Mouse (Mus musculus): ENCODE data around the gene Tspan2. TPM values are rescaled to one million over a fixed set of nuclear protein-coding genes. Genes with fewer than 3 reads are reported as not detected.

The Tspan2 gene
- 9.1 and 10.4 TPM in 2 replicates for polyA plus RNA-seq (2016; fragmentation: Nextera tagmentation; extraction: Ambion mirVana)

DNA sequence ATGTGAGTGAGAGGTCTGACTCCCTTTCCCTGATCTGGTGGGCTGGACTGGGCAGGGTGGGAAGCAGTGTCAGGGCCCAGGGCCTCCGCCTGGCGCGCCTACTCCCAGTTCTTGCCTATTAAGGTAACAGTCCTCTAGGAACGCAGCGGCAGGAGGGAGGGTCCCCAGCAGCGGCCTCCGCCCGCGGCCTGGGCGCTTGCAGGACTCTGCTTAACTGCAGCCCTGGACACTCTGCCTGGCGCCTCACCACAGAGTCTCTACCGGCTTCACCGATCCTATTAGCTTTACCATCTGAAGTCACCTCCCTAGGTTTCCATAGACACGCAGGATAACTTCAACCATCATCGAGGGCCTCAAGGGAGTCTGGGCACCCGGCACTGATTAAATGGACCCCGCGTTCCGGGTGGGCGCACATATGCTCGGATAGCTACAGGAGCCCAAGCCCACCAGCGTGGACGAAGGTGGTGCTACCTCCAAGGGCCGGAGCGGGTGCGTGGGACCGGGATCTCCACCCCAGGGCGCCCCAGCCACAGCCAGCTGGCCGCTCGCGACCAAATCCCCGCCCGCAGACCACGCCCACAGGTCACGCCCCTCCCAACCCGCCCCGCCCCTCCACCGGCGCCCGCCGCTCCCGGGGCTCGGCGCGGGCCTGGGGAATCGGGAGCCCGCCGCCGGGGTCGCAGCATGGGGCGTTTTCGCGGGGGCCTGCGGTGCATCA lies at the start of gene Tspan2:
Gene Tspan2, plus strand, starts transcription at position 217 of the 718 bp plus-strand sequence.
- no peaks in the 10 kb centered on the region for H3K9me3 ChIP-seq
- H3K4me1 ChIP-seq (replicated peaks) = peaks cover 45% of the 10 kb centered on the region
- DNase-seq (ENCODE audit: low spot score) = peak; percentile 76
- H3K36me3 ChIP-seq = no peaks in the 10 kb centered on the region
- peaks cover 20% of the 10 kb centered on the region for H3K27me3 ChIP-seq (ENCODE audit: insufficient read depth, poor library complexity, severe bottlenecking)
- under 1% methylated on average over 54 of the region's 54 CpGs for WGBS
- H3K4me3 ChIP-seq = peak within 1 kb of the TSS; percentile 86
- peak within 1 kb of the TSS; percentile 92 for H3K27ac ChIP-seq

DNA sequence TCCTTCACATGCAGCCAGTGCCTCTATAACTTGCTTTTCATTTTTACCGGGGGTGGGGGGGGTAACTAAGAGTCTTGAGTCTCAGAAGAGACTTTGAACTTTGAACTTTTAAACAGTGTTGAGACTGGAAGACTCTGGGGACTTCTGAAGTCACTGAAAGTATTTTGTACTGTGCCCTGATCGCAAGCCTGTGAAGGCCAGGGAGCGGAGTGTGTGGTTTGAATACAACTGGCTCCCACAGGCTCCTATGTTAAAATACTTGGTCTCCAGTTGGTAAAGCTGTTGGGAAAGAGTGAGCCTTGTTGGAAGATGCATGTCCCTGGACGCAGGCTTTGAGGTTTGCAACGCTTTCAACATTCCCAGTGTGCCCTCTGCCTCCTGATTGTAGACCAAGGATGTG lies 47.5 kb upstream of the Tspan2 start:
- no peak for DNase-seq (ENCODE audit: low spot score)
- Histone ChIP-seq H3K27ac (no peak overlapping the region), H3K4me1 (replicated peaks) (no peaks in the 10 kb centered on the region), H3K9me3 (no peaks in the 10 kb centered on the region), H3K36me3 (no peaks in the 10 kb centered on the region), H3K4me3 (no peak overlapping the region), H3K27me3 (ENCODE audit: insufficient read depth, poor library complexity, severe bottlenecking) (no peaks in the 10 kb centered on the region)
- WGBS = 89% methylated on average over 5 of the region's 5 CpGs

DNA sequence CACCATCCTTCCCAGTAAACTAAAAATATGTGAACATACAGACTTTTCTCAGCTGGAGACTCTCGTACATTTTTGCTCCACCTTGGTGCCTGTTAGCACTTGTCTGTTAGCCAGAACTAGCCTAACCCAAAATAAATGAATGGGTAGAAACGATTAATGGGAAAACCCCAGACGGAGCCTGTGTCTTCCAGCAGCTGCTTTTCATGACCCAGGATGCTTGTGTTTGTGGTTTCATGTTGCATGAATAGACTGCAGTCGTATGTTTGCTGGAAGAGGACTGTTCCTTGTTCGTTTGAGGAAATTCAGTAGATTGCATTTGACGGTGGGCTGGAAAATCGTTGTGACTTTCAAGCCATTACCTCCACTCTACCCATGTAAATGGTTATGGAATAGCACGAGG lies 46.5 kb upstream of the Tspan2 start:
- H3K4me3 ChIP-seq = no peak overlapping the region
- H3K9me3 ChIP-seq = no peaks in the 10 kb centered on the region
- no peak overlapping the region for H3K27ac ChIP-seq
- no peaks in the 10 kb centered on the region for H3K36me3 ChIP-seq
- no peaks in the 10 kb centered on the region for H3K4me1 ChIP-seq (replicated peaks)
- DNase-seq (ENCODE audit: low spot score) = no peak
- H3K27me3 ChIP-seq (ENCODE audit: insufficient read depth, poor library complexity, severe bottlenecking) = no peaks in the 10 kb centered on the region
- WGBS = 82% methylated on average over 8 of the region's 8 CpGs

DNA sequence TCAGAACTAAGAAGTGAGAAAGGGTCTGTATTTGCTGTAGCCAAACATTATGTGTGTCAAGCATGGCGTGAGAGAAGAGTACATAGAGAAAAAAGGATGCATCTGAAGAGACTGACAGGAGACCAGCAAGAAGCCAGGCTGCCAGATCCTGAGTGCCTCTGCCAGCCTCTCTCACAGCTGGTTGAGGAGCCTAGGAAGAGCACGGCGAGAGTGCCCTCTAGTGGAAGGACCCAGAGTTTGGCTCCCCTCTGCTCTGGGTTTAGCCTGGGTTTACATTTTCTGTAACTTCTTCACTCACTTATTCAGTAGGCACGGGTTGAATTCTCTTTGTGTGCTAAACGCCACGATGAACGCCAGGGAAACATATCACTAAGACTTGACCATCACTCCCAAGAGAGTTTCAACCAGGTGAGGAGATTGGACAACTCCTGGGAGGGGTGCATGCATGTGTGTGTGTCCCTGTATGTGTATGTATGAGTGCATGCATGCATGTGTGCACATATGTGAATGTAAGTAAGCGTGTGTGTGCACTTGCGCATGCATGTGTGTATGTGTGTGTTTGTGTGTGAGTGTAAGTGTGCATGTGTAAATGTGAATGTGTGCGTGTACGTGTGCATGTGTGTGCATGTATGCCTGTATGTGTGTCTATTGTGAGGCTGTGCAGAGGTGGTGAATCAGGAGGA lies 42.4 kb upstream of the Tspan2 start:
- H3K27me3 ChIP-seq (ENCODE audit: insufficient read depth, poor library complexity, severe bottlenecking) = no peaks in the 10 kb centered on the region
- H3K9me3 ChIP-seq = no peaks in the 10 kb centered on the region
- no peak overlapping the region for H3K4me3 ChIP-seq
- peak; percentile 68 for DNase-seq (ENCODE audit: low spot score)
- no peak overlapping the region for H3K27ac ChIP-seq
- H3K36me3 ChIP-seq = no peaks in the 10 kb centered on the region
- H3K4me1 ChIP-seq (replicated peaks) = no peaks in the 10 kb centered on the region
- WGBS = 46% methylated on average over 11 of the region's 11 CpGs

DNA sequence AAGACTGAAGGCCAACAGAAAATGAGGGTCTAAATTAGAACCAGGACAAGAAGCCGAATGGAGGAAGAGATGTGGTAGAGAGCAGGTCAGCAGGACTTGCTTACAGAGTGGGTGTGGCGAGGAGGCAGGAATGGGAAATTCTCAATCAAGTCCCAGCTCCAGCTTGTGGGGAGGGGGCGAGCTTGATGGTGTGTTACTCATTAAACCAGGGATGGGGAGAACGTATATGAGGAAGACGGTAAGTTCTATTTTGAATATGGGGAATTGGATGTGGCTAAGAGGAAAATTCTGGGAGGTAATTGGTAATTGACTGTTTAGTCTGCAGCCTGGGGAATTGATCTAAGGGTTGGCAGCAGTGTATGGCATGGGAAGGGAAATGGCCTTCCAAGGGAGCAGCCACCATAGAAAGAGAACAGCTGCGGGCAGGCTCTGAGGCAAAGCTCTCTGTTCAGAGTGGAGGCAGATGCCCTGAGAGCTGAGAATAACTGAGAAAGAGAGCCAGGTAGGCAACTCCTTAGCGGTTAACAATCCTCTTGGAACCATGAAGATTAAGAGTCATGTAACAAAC lies 41.5 kb upstream of the Tspan2 start:
- Histone ChIP-seq H3K9me3 (no peaks in the 10 kb centered on the region), H3K36me3 (no peaks in the 10 kb centered on the region), H3K4me3 (no peak overlapping the region), H3K4me1 (replicated peaks) (no peaks in the 10 kb centered on the region), H3K27me3 (ENCODE audit: insufficient read depth, poor library complexity, severe bottlenecking) (no peaks in the 10 kb centered on the region), H3K27ac (no peak overlapping the region)
- no peak for DNase-seq (ENCODE audit: low spot score)
- 81% methylated on average over 7 of the region's 7 CpGs for WGBS

DNA sequence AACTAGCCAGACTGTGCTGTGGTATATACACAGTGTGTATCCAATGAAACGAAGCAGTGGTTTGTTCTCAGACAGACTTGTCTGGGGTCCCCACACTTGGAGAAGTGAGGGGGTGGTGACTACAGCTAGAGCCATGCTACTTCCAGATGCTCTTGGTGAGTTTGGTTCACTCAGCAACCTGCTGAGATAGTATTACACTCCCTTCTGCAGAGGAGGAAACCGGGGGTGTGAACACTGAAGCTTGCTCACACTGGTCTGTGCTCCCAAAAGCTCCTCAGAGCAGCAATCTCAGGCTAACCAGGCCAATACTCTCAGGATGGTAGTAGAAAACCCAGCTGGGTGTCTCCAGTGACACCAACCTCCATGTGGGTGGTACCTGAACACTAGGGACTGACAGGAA lies 36.2 kb upstream of the Tspan2 start:
- no peaks in the 10 kb centered on the region for H3K4me1 ChIP-seq (replicated peaks)
- no peaks in the 10 kb centered on the region for H3K36me3 ChIP-seq
- H3K4me3 ChIP-seq = no peak overlapping the region
- no peak overlapping the region for H3K27ac ChIP-seq
- H3K27me3 ChIP-seq (ENCODE audit: insufficient read depth, poor library complexity, severe bottlenecking) = no peaks in the 10 kb centered on the region
- WGBS = 72% methylated on average over 2 of the region's 2 CpGs
- H3K9me3 ChIP-seq = no peaks in the 10 kb centered on the region
- DNase-seq (ENCODE audit: low spot score) = no peak

DNA sequence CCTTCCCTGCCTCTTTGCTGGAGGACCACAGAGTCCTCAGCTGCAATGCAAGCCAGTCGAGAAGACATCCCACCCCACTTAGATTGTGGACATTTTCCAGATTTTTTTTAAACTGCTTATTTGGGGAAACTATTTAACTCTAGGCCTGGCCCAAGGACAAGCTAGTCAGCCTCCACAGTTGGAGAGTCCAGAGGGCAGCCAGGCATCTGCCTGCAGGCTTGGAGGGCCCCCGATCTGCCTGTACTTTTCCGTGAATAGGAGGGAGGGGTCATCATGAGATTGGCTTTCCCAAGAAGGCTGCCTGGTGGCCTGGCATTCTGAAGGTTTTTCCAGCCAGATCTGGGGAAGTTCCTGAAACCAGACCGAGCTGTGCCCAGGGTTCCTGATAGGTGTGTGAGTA lies 33.0 kb upstream of the Tspan2 start:
- Histone ChIP-seq H3K4me3 (no peak overlapping the region), H3K4me1 (replicated peaks) (no peaks in the 10 kb centered on the region), H3K27ac (no peak overlapping the region), H3K36me3 (no peaks in the 10 kb centered on the region), H3K9me3 (no peaks in the 10 kb centered on the region), H3K27me3 (ENCODE audit: insufficient read depth, poor library complexity, severe bottlenecking) (no peaks in the 10 kb centered on the region)
- 84% methylated on average over 4 of the region's 4 CpGs for WGBS
- no peak for DNase-seq (ENCODE audit: low spot score)

DNA sequence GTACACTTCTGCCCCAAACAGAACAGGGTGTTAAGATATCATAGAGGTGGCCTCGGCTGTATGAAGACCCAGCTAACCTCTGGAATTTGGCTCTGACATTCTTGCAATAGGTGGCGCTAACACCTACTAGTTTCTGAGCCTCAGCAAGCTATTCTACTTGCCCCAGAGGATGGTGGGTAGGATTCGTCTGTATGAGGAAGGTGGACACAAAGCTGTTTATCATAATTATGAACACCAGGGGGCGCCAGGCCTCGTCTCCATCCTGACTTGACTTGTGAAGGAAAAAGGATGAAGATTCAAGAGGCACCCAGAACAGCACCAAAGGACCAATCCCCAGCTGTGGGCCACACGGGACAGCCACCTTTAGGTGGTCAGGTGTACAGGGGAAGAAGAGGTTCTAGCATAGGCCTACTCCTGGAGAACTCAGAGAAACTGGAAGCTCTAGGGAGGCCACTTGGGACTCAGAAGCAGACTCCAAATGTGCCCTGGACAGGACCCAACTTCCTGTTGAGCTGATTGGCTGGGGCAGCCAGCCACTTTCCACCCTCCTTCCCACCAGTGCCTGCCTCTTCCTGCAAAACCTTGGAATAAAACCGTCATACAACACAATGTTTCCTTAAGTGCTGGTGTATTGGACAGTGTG lies 32.3 kb upstream of the Tspan2 start:
- no peak overlapping the region for H3K4me3 ChIP-seq

DNA sequence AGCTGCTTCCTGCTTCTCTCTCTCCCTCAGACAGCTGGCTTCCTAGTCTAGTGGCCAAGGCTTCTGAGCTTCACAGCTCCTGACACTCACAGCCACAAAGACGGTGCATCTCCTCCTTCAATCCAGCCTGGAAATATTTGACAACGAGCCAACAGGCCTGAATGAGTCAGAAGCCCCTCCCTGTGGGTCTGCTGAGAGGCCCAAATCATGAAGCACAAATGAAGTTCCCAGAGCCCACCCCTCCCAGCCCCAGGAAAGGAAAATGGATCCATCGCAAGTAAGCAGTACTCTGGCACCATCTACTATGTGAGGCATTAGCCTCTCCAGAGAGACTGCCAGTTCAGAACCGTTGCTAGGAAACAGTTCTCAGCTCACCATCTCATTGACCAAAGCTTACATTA lies 30.3 kb upstream of the Tspan2 start:
- Histone ChIP-seq H3K27me3 (ENCODE audit: insufficient read depth, poor library complexity, severe bottlenecking) (no peaks in the 10 kb centered on the region), H3K4me1 (replicated peaks) (no peaks in the 10 kb centered on the region), H3K36me3 (no peaks in the 10 kb centered on the region), H3K9me3 (no peaks in the 10 kb centered on the region), H3K27ac (no peak overlapping the region), H3K4me3 (no peak overlapping the region)
- 81% methylated on average over 4 of the region's 4 CpGs for WGBS
- DNase-seq (ENCODE audit: low spot score) = no peak

More for the DNA sequence above, 32.3 kb upstream of the Tspan2 start:
- WGBS = 43% methylated on average over 7 of the region's 7 CpGs
- H3K27me3 ChIP-seq (ENCODE audit: insufficient read depth, poor library complexity, severe bottlenecking) = no peaks in the 10 kb centered on the region
- peak; percentile 42 for DNase-seq (ENCODE audit: low spot score)
- H3K4me1 ChIP-seq (replicated peaks) = no peaks in the 10 kb centered on the region
- no peak overlapping the region for H3K27ac ChIP-seq
- H3K9me3 ChIP-seq = no peaks in the 10 kb centered on the region
- H3K36me3 ChIP-seq = no peaks in the 10 kb centered on the region

DNA sequence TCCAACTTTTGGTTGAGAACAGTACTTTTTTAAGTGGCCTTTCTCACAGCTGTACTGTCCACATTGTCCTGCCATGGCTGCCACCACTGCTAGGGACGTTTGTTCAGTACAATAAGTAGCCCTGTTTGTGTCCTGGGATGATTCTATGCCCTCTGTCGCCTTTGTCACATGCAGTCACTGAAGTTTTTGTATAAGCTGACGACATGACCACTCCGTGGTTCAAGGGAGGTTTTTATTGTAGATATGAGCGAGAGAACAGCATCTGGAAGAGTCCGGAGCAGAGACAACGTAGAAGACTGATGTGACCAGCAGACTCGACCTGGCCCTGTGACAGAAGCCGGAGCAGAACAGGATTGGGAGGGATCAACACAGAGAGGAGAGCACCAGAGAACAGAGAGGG lies 25.7 kb upstream of the Tspan2 start:
- no peaks in the 10 kb centered on the region for H3K36me3 ChIP-seq
- no peak overlapping the region for H3K27ac ChIP-seq
- DNase-seq (ENCODE audit: low spot score) = no peak
- H3K4me3 ChIP-seq = no peak overlapping the region
- 60% methylated on average over 9 of the region's 9 CpGs for WGBS
- no peaks in the 10 kb centered on the region for H3K27me3 ChIP-seq (ENCODE audit: insufficient read depth, poor library complexity, severe bottlenecking)
- no peaks in the 10 kb centered on the region for H3K9me3 ChIP-seq
- no peaks in the 10 kb centered on the region for H3K4me1 ChIP-seq (replicated peaks)

DNA sequence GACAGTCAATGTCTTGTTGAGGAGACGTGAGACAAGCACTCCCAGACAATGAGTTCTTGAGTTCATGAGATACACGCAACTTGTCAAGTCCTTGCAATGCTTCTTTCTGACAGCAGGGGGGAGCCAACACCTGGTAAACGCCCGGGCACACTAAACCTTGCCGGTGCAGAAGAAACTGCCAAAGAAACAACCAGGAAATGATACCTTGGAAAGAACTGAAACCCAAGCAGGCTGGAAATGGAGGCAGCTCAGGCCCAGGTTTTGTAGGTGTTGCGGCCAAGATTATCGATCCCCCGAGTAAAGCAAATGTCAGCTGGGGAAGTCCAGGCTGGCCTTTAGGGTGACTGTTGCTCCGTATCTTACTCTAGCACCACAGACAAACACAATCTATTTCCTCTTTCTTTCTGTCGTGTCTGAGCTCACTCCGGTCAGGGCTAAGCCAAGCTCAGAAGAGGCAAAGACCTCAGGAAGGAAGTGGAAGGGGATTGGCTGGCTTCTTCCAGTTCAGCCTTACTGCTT lies 19.2 kb upstream of the Tspan2 start:
- Histone ChIP-seq H3K9me3 (no peaks in the 10 kb centered on the region), H3K36me3 (no peaks in the 10 kb centered on the region), H3K27ac (no peak overlapping the region), H3K4me3 (no peak overlapping the region), H3K27me3 (ENCODE audit: insufficient read depth, poor library complexity, severe bottlenecking) (no peaks in the 10 kb centered on the region), H3K4me1 (replicated peaks) (peaks cover 10% of the 10 kb centered on the region; the same call in 1 of the 2 replicates)
- 42% methylated on average over 11 of the region's 11 CpGs for WGBS
- DNase-seq (ENCODE audit: low spot score) = peak; percentile 74

DNA sequence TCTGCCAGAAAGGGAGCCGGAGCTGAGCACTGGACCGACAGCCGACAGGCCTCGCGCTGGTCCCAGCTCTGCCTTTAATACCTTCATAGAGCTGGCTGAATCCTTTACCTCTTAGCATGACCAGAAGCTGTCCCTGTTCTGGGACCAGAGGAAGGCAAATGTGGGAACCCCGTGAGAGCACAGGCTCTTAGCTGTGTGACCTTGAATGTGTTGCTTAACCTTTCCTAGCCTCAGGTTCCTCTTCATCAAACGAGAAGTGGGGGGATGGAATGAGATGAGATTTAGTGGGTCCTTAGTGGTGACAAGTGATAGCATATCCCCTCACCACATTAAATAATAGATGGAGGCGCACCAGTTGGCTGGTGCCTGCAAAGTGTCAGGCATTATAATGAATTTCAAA lies 18.5 kb upstream of the Tspan2 start:
- Histone ChIP-seq H3K27me3 (ENCODE audit: insufficient read depth, poor library complexity, severe bottlenecking) (no peaks in the 10 kb centered on the region), H3K4me3 (no peak overlapping the region), H3K27ac (no peak overlapping the region), H3K9me3 (no peaks in the 10 kb centered on the region), H3K4me1 (replicated peaks) (peaks cover 10% of the 10 kb centered on the region; the same call in 1 of the 2 replicates), H3K36me3 (no peaks in the 10 kb centered on the region)
- DNase-seq (ENCODE audit: low spot score) = no peak
- 91% methylated on average over 8 of the region's 8 CpGs for WGBS
